Mouse (Mus musculus) B cell, adult 2 months (primary cell): ENCODE measurements at regions not wholly inside any gene's neighbourhood (a gene's known extent, or its start where the extent isn't known, plus 50 kb on each side); places are given as distances from the start of the nearest gene placed in this dataset.
A peak's percentile ranks its signal among the peaks of the same experiment; 100 is the strongest.

Experiments used
- DNase-seq, 2 experiments: peaks; one replicate each; pipeline ENCODE4 v3.0.0; 2022

DNA sequence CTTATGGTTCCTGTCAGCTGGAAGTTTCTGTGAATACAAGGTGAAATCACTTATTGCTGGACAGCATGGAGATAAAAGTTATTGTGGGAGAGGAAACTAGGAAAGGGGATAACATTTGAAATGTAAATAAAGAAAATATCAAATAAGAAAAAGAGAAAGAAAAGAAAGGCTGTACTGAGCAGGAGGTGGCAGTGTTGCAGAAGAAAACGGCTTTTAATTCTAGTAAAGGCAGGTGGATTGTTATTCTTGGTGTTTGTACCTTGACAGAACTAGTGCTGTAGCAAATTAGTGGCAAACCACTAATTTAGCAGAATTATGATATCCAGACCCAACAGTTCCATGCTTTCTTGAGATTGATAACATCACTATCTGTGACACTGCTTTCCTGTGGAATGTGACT, 52.6 kb downstream of the Gm10358 start:
- no peak for DNase-seq

DNA sequence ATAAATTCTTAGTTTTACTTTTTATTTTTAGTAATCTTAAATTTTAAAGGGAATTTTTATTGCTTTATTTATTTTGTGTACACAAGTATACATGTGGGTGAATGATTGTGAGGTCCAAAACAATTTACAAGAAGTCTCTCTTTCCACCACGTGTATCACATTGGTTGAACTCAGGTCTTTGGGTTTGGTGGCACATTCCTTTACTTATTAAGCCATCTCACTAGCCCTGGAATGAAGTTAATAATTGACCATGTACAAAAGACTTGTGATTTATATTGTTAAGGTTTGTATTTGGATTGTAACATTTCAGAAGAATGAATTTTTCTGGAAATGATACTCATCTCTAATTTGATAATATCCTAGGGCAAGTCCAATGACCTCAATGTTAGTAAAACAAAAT, 56.2 kb downstream of the Gm10358 start:
- DNase-seq, result no peak

DNA sequence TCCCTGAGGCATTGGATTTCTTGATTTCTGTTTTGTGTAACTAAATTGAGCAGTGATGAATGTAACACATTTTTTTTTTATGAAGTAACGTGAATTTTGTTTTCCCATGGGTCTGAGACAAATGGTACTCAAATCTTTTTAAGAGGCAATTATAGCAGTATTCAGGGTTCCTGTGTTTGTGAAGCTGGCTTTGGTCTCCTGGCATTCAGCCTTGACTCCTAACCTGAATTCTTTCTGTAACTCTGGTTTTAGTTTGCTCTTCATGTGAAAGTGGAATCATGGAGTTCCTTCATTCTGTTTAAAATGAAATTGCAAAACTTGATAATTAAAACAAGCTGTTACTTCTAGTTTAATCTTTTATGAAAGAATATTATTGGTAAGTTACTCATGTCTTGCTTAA, 58.3 kb downstream of the Gm10358 start:
- DNase-seq, result no peak

DNA sequence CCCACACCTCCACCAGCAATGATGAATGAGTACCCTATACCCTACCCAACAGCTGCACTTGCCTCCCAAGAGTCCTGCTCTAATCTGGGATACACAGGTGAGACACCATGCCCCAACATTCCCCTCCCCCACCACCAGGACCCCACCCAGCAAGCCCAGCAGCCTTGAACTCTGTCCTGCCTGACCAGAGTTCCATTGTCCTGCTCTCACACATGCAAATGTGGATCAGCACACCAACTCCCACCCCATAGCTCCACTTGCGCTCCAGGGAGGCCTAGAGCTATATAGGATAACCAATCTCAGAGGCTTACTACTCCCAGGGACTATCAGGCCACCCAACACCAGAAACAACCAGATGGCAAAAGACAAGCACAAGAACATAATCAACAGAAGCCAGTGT, 85.8 kb downstream of the Gm10358 start:
- DNase-seq, result no peak

DNA sequence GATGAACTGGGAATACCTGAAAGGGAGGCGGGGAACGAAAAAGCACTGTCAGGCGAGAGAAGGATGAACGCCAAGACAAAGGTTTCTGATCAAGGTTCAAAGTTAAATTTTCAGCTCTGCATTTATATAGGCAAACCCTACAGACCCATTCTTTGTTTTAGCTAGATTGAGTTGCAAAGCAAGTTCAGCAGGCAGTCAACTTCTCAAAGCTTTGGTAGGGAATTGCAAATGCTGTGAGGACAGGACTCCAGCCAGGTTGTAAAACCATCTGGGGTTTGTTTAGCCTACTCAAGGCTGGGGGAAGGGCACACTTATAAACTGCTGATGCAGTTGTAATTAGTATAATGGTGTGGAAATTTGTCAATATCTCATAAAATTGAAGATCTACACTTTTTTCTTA, 87.9 kb downstream of the Gm10358 start:
- no peak for DNase-seq

DNA sequence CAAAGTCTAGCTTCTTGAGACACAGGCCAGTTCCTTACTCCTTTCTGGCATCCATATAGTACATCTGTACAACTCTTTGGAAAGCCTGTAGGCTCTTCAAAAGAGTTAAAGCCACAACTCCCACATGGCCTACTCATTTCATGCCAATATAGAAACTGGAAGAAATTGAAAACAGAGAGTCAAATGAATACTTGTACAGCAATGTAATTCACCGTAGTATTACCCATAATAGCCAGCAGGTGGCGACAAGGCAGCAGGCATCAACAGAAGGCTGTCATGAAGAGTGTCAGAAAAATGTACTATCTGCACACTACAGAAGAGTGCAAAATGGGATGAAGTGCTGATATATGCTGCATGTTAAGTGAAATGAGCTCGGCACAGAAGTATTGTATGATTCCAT, 90.5 kb downstream of the Gm10358 start:
- DNase-seq, result peak in 1 of 2 experiments; percentile 1

DNA sequence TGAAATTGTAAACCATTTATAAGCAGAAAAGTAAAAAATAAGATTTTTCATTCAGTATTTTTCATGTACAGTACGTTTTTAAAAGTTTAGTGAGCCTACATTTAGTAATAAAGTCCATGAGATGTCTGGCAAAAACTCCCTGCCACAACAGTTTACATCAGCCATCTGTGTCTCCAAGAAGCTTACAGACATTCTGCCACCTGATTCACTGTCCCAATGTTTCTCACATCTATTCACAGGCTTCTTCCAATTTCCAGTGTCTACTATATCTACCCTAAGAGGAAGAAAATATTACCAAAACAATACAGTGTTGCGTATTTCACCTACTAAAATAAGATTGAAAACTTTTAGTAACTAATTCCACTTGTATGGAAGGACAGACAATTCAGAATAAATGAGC, 95.7 kb downstream of the Rasd2 start:
- no peak for DNase-seq

DNA sequence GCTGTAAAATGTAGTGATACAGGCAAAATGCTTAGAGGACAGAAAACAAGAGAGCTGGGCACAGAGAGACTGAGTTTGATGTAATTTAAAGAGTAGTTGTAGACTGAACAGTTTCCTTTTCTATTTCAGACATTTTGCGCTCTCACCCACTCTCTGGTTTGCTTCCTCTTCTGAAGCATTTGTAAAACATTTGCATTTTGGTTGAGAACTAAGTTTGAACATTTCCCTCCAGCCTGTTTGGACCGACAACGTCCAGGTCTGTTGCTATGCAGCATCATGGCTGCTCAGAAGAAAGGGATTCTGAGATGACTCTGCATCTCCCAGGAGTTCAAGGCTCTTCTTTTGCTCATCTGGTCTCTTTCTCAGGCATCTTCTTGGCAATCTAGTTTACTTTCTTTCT, 78.2 kb downstream of the Rasd2 start:
- DNase-seq, result no peak

DNA sequence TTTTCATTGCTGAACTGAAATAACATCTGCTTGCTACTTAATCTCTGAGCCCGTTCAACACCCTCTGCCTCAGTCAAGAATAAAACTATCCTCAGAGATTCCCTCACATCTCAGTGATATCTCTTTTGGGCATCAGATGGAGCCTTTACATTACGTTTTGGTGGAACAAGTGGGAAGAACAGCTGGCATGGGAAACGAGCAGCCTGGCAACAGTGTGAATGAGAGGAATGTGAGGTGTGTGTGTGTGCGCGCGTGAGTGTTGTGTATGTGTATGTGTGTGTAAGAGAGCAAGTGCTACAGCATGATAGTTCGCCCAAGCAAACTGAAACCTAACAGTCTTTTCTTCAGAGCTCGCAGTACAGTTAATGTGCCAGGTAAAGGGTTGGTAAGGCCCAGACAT, 76.2 kb downstream of the Rasd2 start:
- no peak for DNase-seq
